Mouse (Mus musculus): ENCODE data around the gene Emc1.
A peak's percentile ranks its signal among the peaks of the same experiment; 100 is the strongest.
"Not testable (repeated sequence)": the region's sequence is repeated elsewhere in the genome, so short reads cannot be mapped to it uniquely, and the experiment has no call there.

Gene Emc1

DNA sequence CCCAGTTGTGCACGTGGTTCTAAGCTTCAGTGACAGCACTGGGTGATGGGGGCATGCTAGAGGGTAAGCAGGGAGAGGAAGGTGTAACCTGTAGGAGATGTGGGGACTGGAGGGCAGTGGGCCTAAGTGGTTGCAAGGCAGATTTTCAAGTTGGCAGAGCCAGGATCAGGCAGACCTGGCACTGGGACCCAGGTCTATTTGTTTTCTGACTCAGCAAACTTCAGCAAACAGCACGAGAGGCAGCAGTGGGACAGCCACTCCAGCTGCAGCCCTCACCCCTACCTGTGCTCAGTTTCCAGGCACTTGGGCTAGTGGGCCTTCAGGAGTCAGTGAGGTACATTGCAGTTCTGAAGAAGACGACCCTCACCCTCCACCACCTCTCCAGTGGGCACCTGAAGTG, 4.8 kb downstream of the Emc1 start:
- DNase-seq (ENCODE audit: low read depth) = no peak

DNA sequence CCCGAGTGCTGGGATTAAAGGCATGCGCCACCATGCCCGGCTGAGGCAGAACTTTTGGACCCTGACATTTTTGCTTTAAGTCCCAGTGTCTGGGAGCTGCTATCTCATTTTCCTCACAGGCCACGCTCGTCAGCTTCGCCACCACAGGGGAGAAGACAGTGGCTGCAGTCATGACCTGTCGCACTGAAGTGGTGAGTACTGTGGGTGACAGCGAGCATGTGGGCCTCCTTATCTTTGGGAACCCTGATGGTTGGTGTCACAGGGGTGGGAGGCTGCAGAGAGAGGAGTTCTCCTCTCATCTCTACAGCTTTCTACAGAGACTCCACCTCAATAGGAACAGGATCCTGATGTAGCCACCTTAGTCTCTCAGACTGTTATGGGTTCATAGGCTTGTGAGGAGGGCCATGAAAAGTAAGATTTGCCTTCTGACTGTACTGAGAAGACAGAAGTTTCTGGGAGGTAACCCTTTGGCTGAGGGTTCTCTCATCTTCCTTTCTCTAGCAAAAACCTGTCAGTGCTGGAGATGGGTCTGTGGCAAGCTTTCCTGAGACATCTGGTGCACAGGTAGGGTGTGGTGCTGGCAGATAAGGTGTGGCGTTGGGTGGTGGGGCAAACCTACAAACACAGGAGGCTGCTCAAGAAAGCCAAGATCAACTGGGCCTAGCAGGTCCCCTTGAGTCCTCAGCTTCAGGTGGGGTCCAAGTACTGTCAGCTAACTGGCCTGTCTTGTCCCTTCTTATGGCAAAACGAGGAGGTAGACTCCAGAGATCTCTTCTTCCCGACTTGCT, 8.6 kb downstream of the Emc1 start:
- no peak for DNase-seq (ENCODE audit: low read depth)

DNA sequence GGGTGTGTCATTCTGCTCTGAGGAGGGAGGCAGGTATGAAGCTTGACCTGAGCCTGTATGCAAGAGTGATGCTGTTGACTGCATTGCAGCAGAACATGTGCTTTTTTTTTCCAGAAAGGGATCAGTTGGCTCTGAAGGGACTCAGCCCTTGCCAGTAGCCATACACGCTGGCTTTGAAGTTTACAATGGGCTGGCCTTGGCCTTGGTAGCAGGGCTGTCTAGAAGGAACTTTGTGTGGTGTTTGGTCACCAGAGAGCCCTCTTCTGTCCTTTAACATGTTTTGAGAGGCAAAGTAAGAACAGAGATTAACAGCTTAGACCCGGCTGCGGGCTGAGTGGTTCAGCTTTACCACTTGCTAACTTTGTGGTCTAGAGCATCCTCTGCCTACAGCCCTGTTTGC, 14.9 kb downstream of the Emc1 start:
- DNase-seq (ENCODE audit: low read depth) = no peak

DNA sequence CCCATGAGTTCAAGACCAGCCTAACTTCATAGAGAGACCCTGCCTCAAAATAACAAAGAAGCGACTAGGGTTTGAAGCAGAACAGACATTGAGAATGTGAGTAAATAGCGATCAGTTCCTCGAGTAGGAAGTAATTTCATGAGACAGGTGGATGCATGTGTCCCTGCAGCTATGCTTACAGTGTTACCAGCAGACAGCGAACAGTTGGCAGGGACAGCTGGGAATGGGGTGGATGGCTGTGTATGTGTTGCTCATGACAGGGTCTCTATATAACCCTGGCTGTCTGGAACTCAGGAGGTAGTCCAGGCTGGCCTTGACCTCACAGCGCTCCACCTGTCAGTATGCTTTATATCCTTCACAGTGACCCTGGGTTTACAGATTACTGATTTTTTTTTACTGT, 15.7 kb downstream of the Emc1 start:
- DNase-seq (ENCODE audit: low read depth) = no peak

DNA sequence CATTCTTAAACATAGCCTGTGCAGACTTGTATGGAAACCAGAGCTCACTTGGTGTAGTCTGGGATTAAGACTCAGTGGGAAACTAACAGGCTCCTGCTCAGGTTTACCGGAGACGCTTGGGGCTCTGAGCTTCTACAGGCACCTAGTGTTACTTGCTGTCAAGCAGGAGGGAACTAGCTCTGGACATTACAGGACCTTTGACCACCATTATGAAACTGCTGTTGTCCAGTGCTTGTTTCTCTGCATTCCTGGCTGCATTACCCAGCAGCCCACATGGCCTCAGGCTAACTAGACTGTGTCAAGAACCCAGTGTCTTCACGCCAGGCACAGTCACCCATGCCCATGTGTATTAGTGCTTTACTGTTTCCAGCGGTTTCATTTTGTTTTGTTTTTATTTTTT, 20.7 kb downstream of the Emc1 start:
- DNase-seq (ENCODE audit: low read depth) = no peak

DNA sequence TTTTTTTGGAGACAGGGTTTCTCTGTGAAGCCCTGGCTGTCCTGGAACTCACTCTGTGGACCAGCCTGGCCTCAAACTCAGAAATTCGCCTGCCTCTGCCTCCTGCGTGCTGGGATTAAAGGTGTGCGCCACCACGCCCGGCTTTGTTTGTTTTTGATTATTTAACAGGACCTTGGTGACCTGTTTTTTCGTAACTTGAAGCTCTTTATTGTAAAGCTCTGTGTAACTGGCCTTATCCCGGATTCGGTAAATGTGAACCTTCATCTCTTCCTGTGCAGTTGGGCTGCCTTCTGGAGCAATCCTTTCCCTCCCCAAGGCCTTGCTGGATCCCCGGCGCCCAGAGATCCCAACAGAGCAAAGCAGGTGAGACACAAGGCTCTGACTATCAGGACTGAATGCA, 21.1 kb downstream of the Emc1 start:
- DNase-seq (ENCODE audit: low read depth) = no peak

DNA sequence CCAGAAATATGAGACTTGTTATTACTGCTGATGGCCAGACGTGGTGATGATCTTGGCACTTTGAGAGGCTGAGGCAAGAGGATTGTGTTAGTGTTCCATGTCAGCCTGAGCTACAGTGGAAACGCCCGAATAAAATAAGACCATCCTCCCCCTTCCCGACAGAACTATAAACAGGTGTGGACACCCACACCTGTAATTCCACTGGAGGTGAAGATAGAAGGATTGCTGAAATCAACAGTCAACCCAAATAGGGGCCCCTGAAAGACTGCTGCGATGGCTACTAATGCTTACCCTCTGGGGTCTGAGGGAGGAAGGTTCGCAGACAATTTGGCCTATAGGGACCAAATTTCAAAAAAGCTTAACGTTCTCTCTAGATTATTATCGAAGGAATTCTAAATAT, 27.3 kb downstream of the Emc1 start:
- DNase-seq (ENCODE audit: low read depth) = no peak

DNA sequence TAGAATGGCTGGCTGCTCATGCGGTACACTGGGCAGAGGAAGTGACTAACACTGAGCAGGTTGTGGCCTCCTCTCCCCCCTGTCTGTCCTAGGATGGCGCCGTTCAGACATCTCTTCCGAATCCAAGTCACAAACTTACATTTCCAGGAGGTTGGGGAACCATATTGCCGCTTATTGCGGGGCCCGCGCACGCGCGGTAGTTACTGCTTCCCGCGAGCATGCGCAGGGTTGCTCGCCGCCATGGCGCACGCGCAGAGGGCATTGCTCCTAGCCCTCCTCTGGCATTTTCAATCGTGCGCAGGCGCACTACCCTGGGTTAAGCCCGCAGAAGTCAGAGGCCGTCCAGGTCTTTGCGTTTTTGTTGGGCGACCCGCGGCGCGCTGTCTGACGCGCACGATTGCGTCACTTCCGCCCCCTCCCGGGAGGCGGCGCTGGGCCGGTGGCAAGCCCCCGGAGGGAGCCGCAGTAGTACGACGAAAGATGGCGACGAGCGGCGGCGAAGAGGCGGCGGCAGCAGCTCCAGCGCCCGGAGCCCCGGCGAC, 27.9 kb downstream of the Emc1 start:
- peak; percentile 99 for DNase-seq (ENCODE audit: low read depth)

DNA sequence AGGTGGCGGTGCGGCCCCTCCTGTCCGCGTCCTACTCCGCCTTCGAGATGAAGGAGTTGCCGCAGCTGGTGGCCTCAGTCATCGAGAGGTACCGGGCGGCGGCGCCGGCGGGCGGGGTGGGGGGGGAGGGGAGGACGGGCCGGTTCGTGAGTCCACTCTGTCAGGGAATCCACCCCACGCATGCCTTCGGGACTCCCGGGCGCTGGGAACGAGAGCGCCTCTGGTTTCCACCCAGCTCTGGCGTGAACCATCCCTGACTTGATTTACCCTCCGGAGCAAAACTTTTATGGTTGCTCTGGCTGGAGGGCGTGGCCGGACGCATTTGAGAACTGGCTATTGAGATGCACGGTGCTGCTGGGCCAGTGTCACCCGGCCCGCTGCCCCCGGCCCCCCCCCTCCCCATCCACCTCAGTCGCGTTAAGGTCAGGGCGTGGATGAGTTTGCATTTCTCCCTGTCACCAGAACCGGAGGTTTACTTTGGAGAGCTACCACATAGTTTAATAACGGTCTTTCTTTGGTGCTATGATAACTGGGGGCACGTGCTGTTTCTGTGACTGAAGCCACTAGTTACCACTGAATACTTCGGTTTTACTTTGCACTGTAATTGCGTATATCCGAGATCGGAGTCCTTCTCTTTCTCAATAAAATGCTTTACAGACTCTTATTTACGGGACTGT, 28.5 kb downstream of the Emc1 start:
- DNase-seq (ENCODE audit: low read depth) = no peak

DNA sequence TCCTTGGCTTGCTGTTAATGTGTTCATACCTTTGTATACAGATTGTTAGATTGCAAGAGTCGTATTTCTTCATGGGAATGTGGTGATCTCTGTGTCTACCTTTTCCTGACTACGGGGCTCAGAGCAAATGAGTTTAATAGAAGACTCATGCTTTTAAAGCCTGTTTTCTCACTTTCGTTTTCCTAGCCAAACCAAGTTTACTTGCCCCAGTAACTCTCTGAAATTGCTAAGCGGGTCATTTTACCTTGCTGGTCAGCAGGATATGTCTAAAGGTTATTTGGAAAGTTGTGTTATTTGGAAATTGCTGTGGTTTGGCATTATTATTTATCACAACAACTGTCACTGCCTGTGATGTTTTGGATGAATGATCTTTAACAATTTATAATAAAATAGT, 29.1 kb downstream of the Emc1 start:
- no peak for DNase-seq (ENCODE audit: low read depth)

DNA sequence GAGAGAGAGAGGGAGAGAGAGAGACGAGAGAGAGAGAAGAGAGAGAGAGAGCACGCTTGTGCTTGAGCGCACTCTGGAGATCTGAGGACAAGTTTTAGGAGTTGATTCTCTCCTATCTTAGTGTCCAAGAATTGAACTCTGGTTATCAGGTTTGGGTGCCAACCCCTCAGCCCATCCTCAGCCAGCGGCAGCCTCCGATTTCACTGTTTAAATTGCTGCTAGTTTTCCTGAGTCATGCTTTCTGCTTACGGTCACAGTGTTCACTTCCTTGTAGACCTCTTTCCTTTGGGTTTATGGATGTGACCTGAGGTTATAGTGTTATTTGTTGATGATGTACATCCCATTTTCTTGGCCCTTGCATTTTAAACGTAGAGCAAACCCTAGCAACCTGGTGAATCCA, 29.8 kb downstream of the Emc1 start:
- DNase-seq (ENCODE audit: low read depth) = no peak

DNA sequence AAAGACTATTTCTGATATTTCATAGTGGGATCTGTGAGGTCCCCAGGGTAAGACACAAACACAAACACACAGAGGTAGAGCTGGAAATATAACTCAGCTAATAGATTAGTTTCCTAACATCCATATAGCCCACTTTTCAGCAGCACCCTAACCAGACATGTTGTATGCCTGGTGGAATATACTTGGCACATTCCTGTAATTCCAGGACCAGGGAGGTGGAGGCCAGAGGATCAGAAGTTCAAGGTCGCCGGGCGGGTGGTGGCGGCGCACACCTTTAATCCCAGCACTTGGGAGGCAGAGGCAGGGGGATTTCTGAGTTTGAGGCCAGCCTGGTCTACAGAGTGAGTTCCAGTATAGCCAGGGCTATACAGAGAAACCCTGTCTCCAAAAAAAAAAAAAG, 33.5 kb downstream of the Emc1 start:
- not testable (repeated sequence) for DNase-seq (ENCODE audit: low read depth)

DNA sequence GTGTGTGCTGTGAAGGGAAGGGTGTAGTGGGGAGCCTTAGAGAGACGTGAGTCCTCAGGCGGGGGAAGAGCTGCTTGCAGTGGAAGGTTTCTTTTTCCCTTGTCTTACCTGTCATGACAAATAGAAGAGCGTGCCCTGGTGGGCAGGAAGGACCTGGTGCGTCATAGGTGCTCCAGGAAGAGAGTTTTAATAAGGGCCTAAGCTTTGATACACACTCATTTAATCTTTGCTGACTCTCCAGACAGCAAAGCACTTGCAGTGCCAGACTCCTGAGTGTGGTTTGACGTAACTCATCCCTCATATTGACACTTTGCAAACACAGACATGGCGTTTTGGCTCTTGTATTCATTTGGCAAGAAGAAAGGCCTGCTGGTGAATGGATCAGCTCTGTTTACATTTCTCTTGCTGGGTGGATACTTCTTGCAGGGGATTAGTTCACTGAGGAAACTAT, 34.5 kb downstream of the Emc1 start:
- peak; percentile 83 for DNase-seq (ENCODE audit: low read depth)

DNA sequence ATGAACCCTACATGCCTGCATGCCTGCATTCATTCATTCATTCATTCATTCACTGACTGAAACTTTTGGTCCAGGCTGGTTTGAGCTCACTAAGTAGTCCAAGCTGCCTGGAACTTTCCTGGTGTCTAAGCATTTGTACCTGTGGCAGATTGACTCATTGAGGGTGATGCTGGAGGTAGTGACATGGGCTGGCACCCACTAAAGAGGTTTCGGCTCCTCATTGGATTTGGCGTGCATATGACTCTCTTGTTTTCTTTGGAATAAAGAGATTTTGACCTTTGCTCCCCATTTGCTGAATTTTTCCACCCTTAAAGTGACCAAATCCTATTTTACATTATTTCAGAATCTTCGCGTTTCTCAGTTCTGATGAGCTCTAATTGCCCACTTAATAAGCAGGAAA, 37.2 kb downstream of the Emc1 start:
- no peak for DNase-seq (ENCODE audit: low read depth)

DNA sequence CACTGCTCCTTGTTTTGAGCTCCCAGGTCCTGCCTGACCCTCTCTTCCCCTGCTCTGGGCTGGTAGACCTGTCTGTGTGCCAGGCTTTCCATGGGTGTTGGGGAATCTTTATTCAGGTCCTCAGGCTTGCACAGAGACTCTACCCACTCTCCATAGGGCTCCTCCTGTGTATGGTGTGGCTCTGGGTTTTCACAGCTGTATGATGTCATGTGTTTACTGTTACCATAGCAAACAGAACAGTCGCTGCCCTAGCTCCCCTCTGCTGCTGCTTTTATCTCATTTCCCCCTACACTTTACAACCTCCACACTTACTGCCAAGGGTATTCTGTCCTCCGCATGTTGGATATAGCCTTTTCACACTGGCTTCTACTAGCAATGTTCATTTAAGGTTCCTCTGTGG, 43.0 kb downstream of the Emc1 start:
- DNase-seq (ENCODE audit: low read depth) = no peak

DNA sequence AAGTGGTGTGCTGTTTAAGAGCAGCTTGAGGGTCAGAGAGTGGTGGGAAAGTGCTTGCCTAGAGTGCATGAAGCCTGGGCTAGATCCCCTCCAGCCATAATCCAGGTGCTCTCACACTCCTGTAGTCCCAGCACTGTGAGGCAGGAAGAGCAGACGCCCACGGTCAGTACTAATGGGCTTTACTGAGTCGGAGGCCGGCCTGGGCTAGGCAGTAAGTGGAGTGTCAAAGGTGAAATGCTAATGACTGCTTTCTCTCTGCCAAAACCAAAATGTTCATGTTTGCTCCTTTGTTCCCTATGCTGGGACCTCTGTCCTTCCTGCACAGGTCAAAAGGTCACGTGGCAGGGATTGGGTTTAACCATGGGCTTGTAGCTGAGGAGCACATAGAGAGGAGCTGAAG, 48.1 kb downstream of the Emc1 start:
- DNase-seq (ENCODE audit: low read depth) = no peak

DNA sequence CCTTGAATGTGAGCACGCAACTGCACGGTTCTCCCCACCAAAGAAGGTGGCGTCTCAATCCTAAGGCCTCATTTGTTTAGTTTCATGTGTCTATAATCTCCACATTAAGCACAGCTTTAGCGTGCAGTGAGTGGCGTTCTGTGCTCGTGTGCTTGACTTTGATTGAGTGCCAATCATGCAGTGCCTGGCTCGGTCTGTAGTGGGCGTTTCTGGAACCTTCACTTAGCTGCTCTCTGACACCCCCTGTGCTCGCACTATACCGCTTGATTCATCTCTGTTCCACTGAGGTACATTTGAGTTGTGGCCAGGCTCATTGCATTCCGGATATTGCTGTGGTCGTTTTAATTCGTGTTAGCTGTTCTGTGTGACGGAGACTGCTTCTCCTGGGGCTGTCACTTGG, 50.8 kb downstream of the Emc1 start:
- no peak for DNase-seq (ENCODE audit: low read depth)

DNA sequence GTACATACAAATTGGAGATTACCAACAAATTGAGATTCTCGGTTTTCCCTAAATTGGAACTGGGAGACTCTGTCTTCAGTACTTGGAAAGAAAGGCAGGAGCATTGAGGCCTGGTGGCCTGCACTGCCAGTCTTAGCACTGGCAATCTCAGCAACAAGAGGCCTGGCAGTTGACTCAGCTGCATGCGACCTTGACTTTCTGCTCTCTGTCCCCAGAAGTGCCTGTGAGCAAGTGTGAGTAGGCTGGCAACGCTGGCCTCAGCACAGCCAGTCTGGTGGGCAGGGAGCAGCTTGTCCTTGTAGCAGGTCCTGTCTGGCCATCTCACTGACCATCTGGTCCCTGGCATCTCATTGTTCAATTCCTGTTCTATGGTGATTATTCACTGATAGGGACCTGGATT, 59.0 kb downstream of the Emc1 start:
- no peak for DNase-seq (ENCODE audit: low read depth)

DNA sequence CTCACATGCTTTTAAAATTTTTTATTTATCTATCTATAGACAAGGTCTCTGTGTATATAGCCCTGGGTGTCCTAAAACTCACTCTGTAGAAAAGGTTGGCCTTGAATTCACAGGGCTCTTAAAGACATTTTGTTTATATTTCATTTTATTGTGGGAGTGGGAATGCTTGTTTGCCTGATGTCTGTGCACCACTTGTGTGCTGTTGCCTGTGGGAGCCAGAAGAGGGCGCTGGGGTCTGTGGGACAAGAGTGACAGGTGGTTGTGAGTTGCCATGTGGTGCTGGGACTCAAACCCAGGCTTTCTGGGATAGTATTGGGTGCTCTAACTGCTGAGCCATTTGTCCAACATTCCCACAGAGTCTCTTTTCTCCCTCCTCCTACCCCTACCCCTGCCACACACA, 65.5 kb downstream of the Emc1 start:
- no peak for DNase-seq (ENCODE audit: low read depth)

DNA sequence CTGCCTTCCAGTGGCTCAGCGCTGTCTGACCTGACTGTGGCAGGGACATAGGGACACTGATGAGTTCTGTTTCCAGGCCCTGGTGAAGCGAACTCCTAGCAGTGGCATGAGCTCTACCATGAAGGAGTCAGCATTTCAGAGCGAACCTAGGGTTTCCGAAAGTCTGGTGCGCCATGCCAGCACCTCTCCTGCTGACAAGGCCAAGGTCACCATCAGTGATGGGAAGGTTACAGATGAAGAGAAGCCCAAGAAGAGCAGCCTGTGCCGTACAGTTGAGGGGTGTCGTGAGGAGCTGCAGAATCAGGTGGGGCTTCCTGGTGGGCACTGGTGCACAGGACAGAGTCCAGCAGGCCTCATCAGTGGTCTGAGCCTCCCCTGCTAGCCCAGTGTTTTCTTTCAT, 69.2 kb downstream of the Emc1 start:
- no peak for DNase-seq (ENCODE audit: low read depth)

DNA sequence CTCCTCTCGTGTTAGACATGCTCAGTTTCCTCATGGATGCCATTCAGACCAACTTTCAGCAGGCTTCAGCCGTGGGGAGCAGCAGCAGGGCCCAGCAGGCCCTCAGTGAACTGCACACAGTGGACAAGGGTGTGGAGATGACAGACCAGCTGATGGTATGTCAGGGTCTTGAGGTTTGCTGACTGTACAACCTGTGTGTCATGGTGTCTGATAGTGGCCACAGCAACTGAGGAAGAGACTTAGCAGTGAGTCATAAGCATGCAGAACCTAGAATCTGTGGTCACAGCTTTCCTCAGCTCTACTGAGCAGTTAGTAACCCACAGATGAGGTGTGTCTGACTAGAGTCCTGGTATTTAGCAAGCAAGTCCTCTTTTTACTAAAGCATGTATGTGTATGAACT, 70.0 kb downstream of the Emc1 start:
- no peak for DNase-seq (ENCODE audit: low read depth)

DNA sequence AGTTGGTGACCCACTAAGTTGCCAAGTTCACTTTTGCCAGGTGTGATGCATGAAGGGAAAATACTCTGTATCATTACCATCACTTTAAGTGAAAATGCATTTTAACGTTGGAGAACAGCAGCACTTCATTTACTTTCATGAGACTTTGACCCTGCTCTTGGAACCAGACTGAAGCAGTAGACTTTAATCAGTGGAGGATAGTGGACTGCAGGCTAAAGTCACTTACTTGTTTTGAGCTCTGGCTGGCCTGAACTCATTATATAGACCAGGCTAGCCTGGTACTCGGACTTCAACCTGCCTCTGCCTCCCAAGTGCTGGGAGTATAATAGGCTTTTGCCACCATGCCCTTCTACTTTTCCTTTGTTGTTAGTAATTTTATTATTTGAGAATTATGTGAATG, 70.9 kb downstream of the Emc1 start:
- no peak for DNase-seq (ENCODE audit: low read depth)

Measured in fibroblast of lung, adult 2 months (primary cell).